Mouse (Mus musculus) kidney, adult 18-20 months (tissue): ENCODE results near the gene Dact3.
A peak's percentile ranks its signal among the peaks of the same experiment; 100 is the strongest.

Source experiments
- DNase-seq: peaks from one replicate; pipeline ENCODE4 v3.0.0; 2021

Gene Dact3

GRCm38 (mm10) chr7:16858336-16858735, 16.8 kb upstream of the Dact3 start:
- peak; percentile 59 for DNase-seq

- DNase-seq: peak; percentile 60
Measured at GRCm38 (mm10) chr7:16859902-16860651, 15.0 kb upstream of the Dact3 start.

GRCm38 (mm10) chr7:16867488-16867887, 7.6 kb upstream of the Dact3 start:
- no peak for DNase-seq

- no peak for DNase-seq
Measured at GRCm38 (mm10) chr7:16869497-16869896, 5.6 kb upstream of the Dact3 start.

GRCm38 (mm10) chr7:16871600-16871999, 3.5 kb upstream of the Dact3 start:
- no peak for DNase-seq

GRCm38 (mm10) chr7:16872478-16872877, 2.6 kb upstream of the Dact3 start:
- DNase-seq: no peak

GRCm38 (mm10) chr7:16873392-16873791, 1.7 kb upstream of the Dact3 start:
- DNase-seq: no peak

GRCm38 (mm10) chr7:16874190-16874589, 927 bp upstream of the Dact3 start:
- peak; percentile 64 for DNase-seq

GRCm38 (mm10) chr7:16874756-16875309, 284 bp upstream of the Dact3 start:
- DNase-seq: peak; percentile 100

GRCm38 (mm10) chr7:16875326-16875725, 209 bp downstream of the Dact3 start:
- no peak for DNase-seq

GRCm38 (mm10) chr7:16876006-16876405, 889 bp downstream of the Dact3 start:
- no peak for DNase-seq

GRCm38 (mm10) chr7:16876608-16877007, 1.5 kb downstream of the Dact3 start:
- DNase-seq: no peak

GRCm38 (mm10) chr7:16877717-16878116, 2.6 kb downstream of the Dact3 start:
- DNase-seq: no peak

- DNase-seq: no peak
Measured at GRCm38 (mm10) chr7:16879796-16880547, 4.9 kb downstream of the Dact3 start.

- DNase-seq: no peak
Measured at GRCm38 (mm10) chr7:16880615-16881014, 5.5 kb downstream of the Dact3 start.

GRCm38 (mm10) chr7:16883162-16883561, 8.0 kb downstream of the Dact3 start:
- no peak for DNase-seq

- DNase-seq: no peak
Measured at GRCm38 (mm10) chr7:16884334-16884733, 9.2 kb downstream of the Dact3 start.

- no peak for DNase-seq
Measured at GRCm38 (mm10) chr7:16885271-16885776, 10.2 kb downstream of the Dact3 start.

GRCm38 (mm10) chr7:16885905-16886304, 10.8 kb downstream of the Dact3 start:
- no peak for DNase-seq

GRCm38 (mm10) chr7:16890536-16890935, 15.4 kb downstream of the Dact3 start:
- peak; percentile 23 for DNase-seq

GRCm38 (mm10) chr7:16890944-16891343, 15.8 kb downstream of the Dact3 start:
- peak; percentile 46 for DNase-seq

GRCm38 (mm10) chr7:16891641-16892351, 16.7 kb downstream of the Dact3 start, which contains the start of gene Gng8:
Gng8 (plus strand) TSS chr7:16891786.
- peak; percentile 88 for DNase-seq

GRCm38 (mm10) chr7:16892352-16892730, 17.2 kb downstream of the Dact3 start:
- DNase-seq: no peak
